Mouse (Mus musculus) heart, adult 2 months (tissue): ENCODE results near the gene Tsga8. TPM values are rescaled to one million over a fixed set of nuclear protein-coding genes. Genes with fewer than 3 reads are reported as not detected.

ENCODE experiments used
- DNase-seq, 2 experiments: peaks; one replicate each; pipeline ENCODE4 v3.0.0; 2021
- H3K27ac ChIP-seq: fragments of 200-600 bp; 2 replicates; pipeline ENCODE4 v1.8.1; 2022
- H3K27me3 ChIP-seq: fragments of 200-500 bp; 2 replicates; pipeline ENCODE4 v1.6.1; 2012; ENCODE audit warnings: mild to moderate bottlenecking, low read length, inconsistent platforms, mixed read lengths; ENCODE audit not compliant: control insufficient read depth, insufficient read depth
- H3K36me3 ChIP-seq: fragments of 200-500 bp; 2 replicates; pipeline ENCODE4 v1.6.1; 2012; ENCODE audit warnings: low read length, inconsistent platforms; ENCODE audit not compliant: control insufficient read depth, insufficient read depth
- H3K4me1 ChIP-seq: fragments of 200-500 bp; 2 replicates; pipeline ENCODE4 v1.6.1; 2011; ENCODE audit warnings: low read length; ENCODE audit not compliant: control insufficient read depth, insufficient read depth
- H3K4me3 ChIP-seq: fragments of 200-600 bp; 2 replicates; pipeline ENCODE4 v1.8.1; 2022
- H3K79me2 ChIP-seq: fragments of 200-500 bp; replicated peaks from 2 replicates; pipeline ENCODE4 v1.6.1; 2012; ENCODE audit warnings: mild to moderate bottlenecking, inconsistent platforms, low read length, moderate library complexity, mixed read lengths; ENCODE audit not compliant: control insufficient read depth, insufficient read depth
- H3K9ac ChIP-seq: fragments of 200-500 bp; 2 replicates; pipeline ENCODE4 v1.6.1; 2012; ENCODE audit warnings: low read depth, mild to moderate bottlenecking, control low read depth, inconsistent platforms, low read length, mixed read lengths
- CTCF ChIP-seq: fragments of 200-600 bp; IDR thresholded peaks from 2 replicates; pipeline ENCODE4 v1.8.1; 2022; ENCODE audit warnings: antibody characterized with exemption, mild to moderate bottlenecking, moderate library complexity
- EP300 ChIP-seq: fragments of 200-500 bp; IDR thresholded peaks from 2 replicates; pipeline ENCODE4 v1.6.1; 2011; ENCODE audit warnings: low read depth, low read length, control low read depth; ENCODE audit not compliant: insufficient read depth
- POLR2A ChIP-seq: fragments of 200-500 bp; IDR thresholded peaks from 2 replicates; pipeline ENCODE4 v1.6.1; 2011; ENCODE audit warnings: mild to moderate bottlenecking, low read depth, low read length, control low read depth; ENCODE audit not compliant: insufficient read depth
- WGBS: fragments of 180-500 bp; shearing (Covaris S2); methylation state at CpG from one replicate; pipeline ENCODE4 v1.1.7; 2018; 5-methylcytosine and 5-hydroxymethylcytosine counted together
- intact Hi-C: fragments of 180-260 bp; cut with DNase I; formaldehyde crosslinking; loops from one replicate; pipeline ENCODE4 v1.15.1; 2025
- long read RNA-seq: library from polyadenylated mRNA; stranded (forward); transcript quantifications from one replicate; pipeline ENCODE4 v2.0.0, GENCODE M21; 2021
- polyA plus RNA-seq: library from polyadenylated mRNA; depleted of rRNA; stranded (reverse); fragments of >200 nt; gene quantifications from 2 replicates; pipeline ENCODE4 v1.2.3, GENCODE M21; 2012; rRNA removed
- total RNA-seq, 2 experiments: library from RNA; stranded (reverse); gene quantifications; 2 replicates each; pipeline ENCODE4 v1.2.3; 2021

Gene Tsga8
- total RNA-seq, result not detected
- 0.16 TPM in 1 of 2 replicates, not detected in the other for polyA plus RNA-seq
- long read RNA-seq, result 0 reads

DNA sequence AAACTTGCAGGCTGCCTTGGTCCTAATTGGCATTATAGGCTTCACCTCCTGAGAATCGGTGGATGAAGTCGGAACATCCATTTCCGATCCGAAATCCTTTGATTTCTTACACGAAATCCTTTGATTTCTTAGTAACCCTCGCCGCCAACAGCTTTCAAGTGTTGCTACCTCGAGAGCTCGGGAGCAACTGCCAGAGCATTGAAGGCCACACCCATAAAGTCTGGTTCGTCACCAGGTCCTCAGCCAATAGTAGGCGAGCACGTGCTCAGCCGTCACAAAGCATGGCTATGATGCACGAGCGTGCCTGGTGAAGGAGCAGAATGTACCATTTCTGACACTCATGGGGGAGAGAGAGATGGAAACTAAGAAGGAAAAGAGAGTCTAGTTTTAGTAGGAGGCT, at the start of gene Tsga8:
TSS of gene Tsga8 (minus strand) at position 327 of the 400 bp plus-strand sequence.
- Histone ChIP-seq H3K27ac (no peak within 1 kb of the TSS), H3K4me3 (no peak within 1 kb of the TSS), H3K27me3 (no peaks in the 10 kb centered on the region), H3K9ac (no peak within 1 kb of the TSS), H3K79me2 (no peaks in the 10 kb centered on the region), H3K4me1 (no peaks in the 10 kb centered on the region), H3K36me3 (no peaks in the 10 kb centered on the region)
- no peak for DNase-seq
- 93% methylated on average over 15 of the region's 15 CpGs for WGBS
- no peak for TF ChIP-seq POLR2A
- TF ChIP-seq EP300, result no peak
- no peak for TF ChIP-seq CTCF
- intact Hi-C loops, result no loop called here
